Mouse (Mus musculus) G1E (cell line): Measurements from ENCODE around the gene Sun2.

Experiments used
- CTCF ChIP-seq: IDR thresholded peaks from 2 replicates; pipeline ENCODE4 v1.5.1; 2012; ENCODE audit warnings: low read depth, low read length, inconsistent platforms, mixed read lengths
- POLR2AphosphoS5 ChIP-seq: IDR thresholded peaks from 2 replicates; pipeline ENCODE4 v1.6.1; 2012; ENCODE audit warnings: low read depth, low read length, inconsistent platforms; ENCODE audit not compliant: insufficient replicate concordance

DNA sequence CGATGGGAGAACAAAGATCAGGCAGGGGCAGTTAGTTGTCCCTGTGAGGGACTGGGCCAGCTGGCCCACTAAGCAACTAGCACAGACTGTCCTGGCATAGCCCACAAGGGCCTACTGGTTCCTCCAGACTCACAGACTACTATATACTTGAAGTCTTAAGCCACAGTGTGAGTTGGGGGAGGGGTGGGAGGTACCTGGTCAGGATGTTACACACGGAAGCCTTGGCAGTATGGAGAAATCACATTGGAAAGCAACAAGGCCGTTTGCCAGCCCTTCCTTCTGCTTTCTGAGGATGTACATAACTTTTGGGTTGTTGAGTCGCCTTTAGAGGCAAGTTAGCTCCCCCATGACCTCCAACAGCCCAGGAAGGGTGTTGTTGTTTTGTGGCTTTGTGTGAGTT, 8.7 kb downstream of the Sun2 start:
- TF ChIP-seq CTCF, result no peak
- no peak for TF ChIP-seq POLR2AphosphoS5
